Mouse (Mus musculus): ENCODE measurements around the gene Tmem207. TPM values are rescaled to one million over a fixed set of nuclear protein-coding genes. Genes with fewer than 3 reads are reported as not detected.

The Tmem207 gene
- polyA plus RNA-seq (2014; fragmentation: Nextera tagmentation; extraction: Ambion mirVana): not detected in 2 replicates

- no peak within 1 kb of the TSS for H3K4me2 ChIP-seq
Observed at GRCm38 (mm10) chr16:26526669-26527068, at the start of gene Tmem207. Tmem207 (minus strand) TSS chr16:26526769.

DNA sequence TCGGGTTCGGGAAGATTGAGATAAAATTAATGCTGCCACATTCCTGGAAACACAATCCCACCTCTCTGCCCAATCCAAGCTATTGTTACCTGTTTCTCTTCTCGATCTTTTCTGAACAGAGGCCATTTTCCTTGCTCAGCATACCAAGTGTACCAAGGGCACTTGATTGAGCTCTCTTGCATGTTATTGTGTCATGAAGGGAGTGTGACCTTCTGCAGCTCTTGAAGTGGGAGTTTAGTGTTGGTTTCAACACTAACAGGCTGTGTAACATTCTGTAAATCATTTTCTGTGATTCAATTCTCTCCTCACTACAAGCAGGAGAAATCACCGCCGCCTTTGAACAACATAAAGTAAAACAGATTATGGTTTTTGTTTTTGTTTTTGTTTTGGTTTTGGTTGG, 47.6 kb upstream of the Tmem207 start:
- Histone ChIP-seq H3K9ac (ENCODE audit: low read depth, low read length) (no peak overlapping the region), H3K27me3 (ENCODE audit: control insufficient read depth, insufficient read depth, low read length) (no peaks in the 10 kb centered on the region), H3K4me2 (no peak overlapping the region), H3K36me3 (ENCODE audit: control insufficient read depth, insufficient read depth, low read length) (no peaks in the 10 kb centered on the region), H3K27ac (ENCODE audit: low read depth, low read length) (no peak overlapping the region), H3K4me3 (ENCODE audit: low read depth, low read length) (no peak overlapping the region), H3K4me1 (ENCODE audit: control insufficient read depth, insufficient read depth, low read length) (no peaks in the 10 kb centered on the region), H3K9me3 (replicated peaks; ENCODE audit: control insufficient read depth, low read length) (no peaks in the 10 kb centered on the region)
- 85% methylated on average over 5 of the region's 5 CpGs for WGBS (ENCODE audit: insufficient replicate concordance)
- no peak for ATAC-seq (replicated peaks; ENCODE audit: insufficient number of reproducible peaks, low FRiP score, low TSS enrichment)

More at GRCm38 (mm10) chr16:26526669-26527068, at the start of gene Tmem207:
- H3K4me3 ChIP-seq (ENCODE audit: low read depth, low read length): no peak within 1 kb of the TSS
- no peak within 1 kb of the TSS for H3K27ac ChIP-seq (ENCODE audit: low read depth, low read length)
- 82% methylated on average over 4 of the region's 4 CpGs for WGBS (ENCODE audit: insufficient replicate concordance)
- H3K9me3 ChIP-seq (replicated peaks; ENCODE audit: control insufficient read depth, low read length): no peaks in the 10 kb centered on the region
- H3K27me3 ChIP-seq (ENCODE audit: control insufficient read depth, insufficient read depth, low read length): no peaks in the 10 kb centered on the region
- no peak within 1 kb of the TSS for H3K9ac ChIP-seq (ENCODE audit: low read depth, low read length)
- H3K36me3 ChIP-seq (ENCODE audit: control insufficient read depth, insufficient read depth, low read length): no peaks in the 10 kb centered on the region
- ATAC-seq (replicated peaks; ENCODE audit: insufficient number of reproducible peaks, low FRiP score, low TSS enrichment): no peak
- H3K4me1 ChIP-seq (ENCODE audit: control insufficient read depth, insufficient read depth, low read length): no peaks in the 10 kb centered on the region

GRCm38 (mm10) chr16:26571836-26572235, 45.3 kb upstream of the Tmem207 start:
- Histone ChIP-seq H3K4me1 (ENCODE audit: control insufficient read depth, insufficient read depth, low read length) (no peaks in the 10 kb centered on the region), H3K36me3 (ENCODE audit: control insufficient read depth, insufficient read depth, low read length) (no peaks in the 10 kb centered on the region), H3K9ac (ENCODE audit: low read depth, low read length) (no peak overlapping the region), H3K4me3 (ENCODE audit: low read depth, low read length) (no peak overlapping the region), H3K27me3 (ENCODE audit: control insufficient read depth, insufficient read depth, low read length) (no peaks in the 10 kb centered on the region), H3K9me3 (replicated peaks; ENCODE audit: control insufficient read depth, low read length) (no peaks in the 10 kb centered on the region), H3K27ac (ENCODE audit: low read depth, low read length) (no peak overlapping the region), H3K4me2 (no peak overlapping the region)
- ATAC-seq (replicated peaks; ENCODE audit: insufficient number of reproducible peaks, low FRiP score, low TSS enrichment): no peak
- 59% methylated on average over 2 of the region's 2 CpGs for WGBS (ENCODE audit: insufficient replicate concordance)

DNA sequence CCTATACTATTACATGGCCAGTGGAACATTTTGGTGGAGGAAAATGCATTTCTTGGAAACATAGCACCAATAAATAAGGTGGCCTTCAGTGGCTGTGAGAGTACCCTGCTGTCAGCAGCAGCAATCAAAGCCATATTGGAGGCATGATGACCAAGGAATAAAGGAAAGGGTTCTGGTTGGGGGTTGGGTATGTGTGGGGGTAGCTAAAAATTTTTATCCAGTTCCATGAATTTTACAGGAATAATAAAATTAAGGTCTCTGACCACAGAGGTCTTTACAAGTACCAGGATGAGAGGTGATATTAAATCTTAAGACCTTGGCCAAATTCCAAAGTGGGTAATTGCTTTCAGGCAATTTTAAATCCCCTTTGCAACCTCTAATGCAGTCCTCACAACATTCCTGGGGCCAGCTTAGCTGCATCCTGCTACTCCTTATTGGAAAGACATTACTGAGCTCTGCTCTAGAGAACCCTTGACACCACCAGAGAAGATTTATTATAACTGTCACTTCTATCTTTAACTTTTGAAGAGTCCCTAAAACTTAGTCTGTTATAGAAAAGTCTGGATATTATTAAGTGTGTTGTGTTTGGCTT, 42.9 kb upstream of the Tmem207 start:
- no peak overlapping the region for H3K9ac ChIP-seq (ENCODE audit: low read depth, low read length)
- no peak overlapping the region for H3K4me3 ChIP-seq (ENCODE audit: low read depth, low read length)
- no peak for ATAC-seq (replicated peaks; ENCODE audit: insufficient number of reproducible peaks, low FRiP score, low TSS enrichment)
- no peaks in the 10 kb centered on the region for H3K36me3 ChIP-seq (ENCODE audit: control insufficient read depth, insufficient read depth, low read length)
- H3K4me2 ChIP-seq: no peak overlapping the region
- H3K27me3 ChIP-seq (ENCODE audit: control insufficient read depth, insufficient read depth, low read length): no peaks in the 10 kb centered on the region
- no peaks in the 10 kb centered on the region for H3K9me3 ChIP-seq (replicated peaks; ENCODE audit: control insufficient read depth, low read length)
- H3K4me1 ChIP-seq (ENCODE audit: control insufficient read depth, insufficient read depth, low read length): no peaks in the 10 kb centered on the region
- no peak overlapping the region for H3K27ac ChIP-seq (ENCODE audit: low read depth, low read length)

- Histone ChIP-seq H3K9ac (ENCODE audit: low read depth, low read length) (no peak overlapping the region), H3K27me3 (ENCODE audit: control insufficient read depth, insufficient read depth, low read length) (no peaks in the 10 kb centered on the region), H3K4me3 (ENCODE audit: low read depth, low read length) (no peak overlapping the region), H3K9me3 (replicated peaks; ENCODE audit: control insufficient read depth, low read length) (no peaks in the 10 kb centered on the region), H3K4me1 (ENCODE audit: control insufficient read depth, insufficient read depth, low read length) (no peaks in the 10 kb centered on the region), H3K4me2 (no peak overlapping the region), H3K36me3 (ENCODE audit: control insufficient read depth, insufficient read depth, low read length) (no peaks in the 10 kb centered on the region), H3K27ac (ENCODE audit: low read depth, low read length) (no peak overlapping the region)
- no peak for ATAC-seq (replicated peaks; ENCODE audit: insufficient number of reproducible peaks, low FRiP score, low TSS enrichment)
- WGBS (ENCODE audit: insufficient replicate concordance): 57% methylated on average over 2 of the region's 2 CpGs
Observed at GRCm38 (mm10) chr16:26562771-26563170, 36.2 kb upstream of the Tmem207 start.

DNA sequence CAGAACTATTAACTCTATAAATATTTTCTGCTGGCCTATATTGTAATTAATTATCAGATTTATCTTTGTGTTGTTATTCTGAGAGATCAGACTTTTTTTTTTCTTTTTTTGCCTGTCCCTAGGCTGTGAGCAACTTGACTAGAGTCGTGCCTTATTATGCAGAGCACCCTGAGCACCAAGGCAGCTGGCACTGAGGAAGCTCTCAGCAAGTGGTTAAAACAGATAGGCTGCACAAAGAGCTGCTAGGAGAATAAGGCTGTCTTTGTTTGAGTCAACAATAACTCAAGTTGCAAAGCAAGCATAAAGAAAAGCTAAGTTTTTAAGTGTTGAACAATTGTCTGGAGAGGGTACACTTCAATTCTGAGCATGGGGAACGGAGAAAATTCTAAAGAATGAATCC, 35.2 kb upstream of the Tmem207 start:
- Histone ChIP-seq H3K27me3 (ENCODE audit: control insufficient read depth, insufficient read depth, low read length) (no peaks in the 10 kb centered on the region), H3K4me1 (ENCODE audit: control insufficient read depth, insufficient read depth, low read length) (no peaks in the 10 kb centered on the region), H3K9ac (ENCODE audit: low read depth, low read length) (no peak overlapping the region), H3K4me2 (no peak overlapping the region), H3K36me3 (ENCODE audit: control insufficient read depth, insufficient read depth, low read length) (no peaks in the 10 kb centered on the region), H3K4me3 (ENCODE audit: low read depth, low read length) (no peak overlapping the region), H3K27ac (ENCODE audit: low read depth, low read length) (no peak overlapping the region), H3K9me3 (replicated peaks; ENCODE audit: control insufficient read depth, low read length) (no peaks in the 10 kb centered on the region)
- 39% methylated on average over 2 of the region's 2 CpGs for WGBS (ENCODE audit: insufficient replicate concordance)
- no peak for ATAC-seq (replicated peaks; ENCODE audit: insufficient number of reproducible peaks, low FRiP score, low TSS enrichment)

- no peak overlapping the region for H3K27ac ChIP-seq (ENCODE audit: low read depth, low read length)
- H3K4me2 ChIP-seq: no peak overlapping the region
- H3K4me3 ChIP-seq (ENCODE audit: low read depth, low read length): no peak overlapping the region
- H3K27me3 ChIP-seq (ENCODE audit: control insufficient read depth, insufficient read depth, low read length): no peaks in the 10 kb centered on the region
- no peaks in the 10 kb centered on the region for H3K4me1 ChIP-seq (ENCODE audit: control insufficient read depth, insufficient read depth, low read length)
- no peak overlapping the region for H3K9ac ChIP-seq (ENCODE audit: low read depth, low read length)
- H3K36me3 ChIP-seq (ENCODE audit: control insufficient read depth, insufficient read depth, low read length): no peaks in the 10 kb centered on the region
- WGBS (ENCODE audit: insufficient replicate concordance): 62% methylated on average over 1 of the region's 1 CpGs
- ATAC-seq (replicated peaks; ENCODE audit: insufficient number of reproducible peaks, low FRiP score, low TSS enrichment): no peak
- no peaks in the 10 kb centered on the region for H3K9me3 ChIP-seq (replicated peaks; ENCODE audit: control insufficient read depth, low read length)
Observed at GRCm38 (mm10) chr16:26558797-26559196, 32.2 kb upstream of the Tmem207 start.

DNA sequence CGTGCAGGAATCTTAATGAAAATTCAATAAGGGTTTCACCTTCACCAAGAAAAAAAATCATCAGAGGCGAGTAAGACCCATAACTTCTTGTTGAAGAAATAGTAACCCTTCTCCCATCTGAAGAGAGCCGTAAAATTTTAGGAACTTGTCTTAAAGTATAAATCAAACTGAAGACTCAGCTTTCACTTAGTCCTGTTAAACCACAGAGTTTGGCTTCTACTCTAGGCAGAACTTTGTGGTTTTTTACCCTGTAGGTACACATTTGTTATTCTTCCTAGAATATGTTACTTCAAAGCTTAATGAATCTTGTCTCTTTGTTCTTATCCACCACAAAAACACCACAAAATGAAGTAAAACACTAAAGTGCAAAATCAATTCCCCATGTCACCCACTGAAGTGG, 25.7 kb upstream of the Tmem207 start:
- Histone ChIP-seq H3K9me3 (replicated peaks; ENCODE audit: control insufficient read depth, low read length) (no peaks in the 10 kb centered on the region), H3K27ac (ENCODE audit: low read depth, low read length) (no peak overlapping the region), H3K9ac (ENCODE audit: low read depth, low read length) (no peak overlapping the region), H3K27me3 (ENCODE audit: control insufficient read depth, insufficient read depth, low read length) (no peaks in the 10 kb centered on the region), H3K4me1 (ENCODE audit: control insufficient read depth, insufficient read depth, low read length) (no peaks in the 10 kb centered on the region), H3K4me3 (ENCODE audit: low read depth, low read length) (no peak overlapping the region), H3K4me2 (no peak overlapping the region), H3K36me3 (ENCODE audit: control insufficient read depth, insufficient read depth, low read length) (no peaks in the 10 kb centered on the region)
- ATAC-seq (replicated peaks; ENCODE audit: insufficient number of reproducible peaks, low FRiP score, low TSS enrichment): no peak
- WGBS (ENCODE audit: insufficient replicate concordance): 82% methylated on average over 3 of the region's 3 CpGs

DNA sequence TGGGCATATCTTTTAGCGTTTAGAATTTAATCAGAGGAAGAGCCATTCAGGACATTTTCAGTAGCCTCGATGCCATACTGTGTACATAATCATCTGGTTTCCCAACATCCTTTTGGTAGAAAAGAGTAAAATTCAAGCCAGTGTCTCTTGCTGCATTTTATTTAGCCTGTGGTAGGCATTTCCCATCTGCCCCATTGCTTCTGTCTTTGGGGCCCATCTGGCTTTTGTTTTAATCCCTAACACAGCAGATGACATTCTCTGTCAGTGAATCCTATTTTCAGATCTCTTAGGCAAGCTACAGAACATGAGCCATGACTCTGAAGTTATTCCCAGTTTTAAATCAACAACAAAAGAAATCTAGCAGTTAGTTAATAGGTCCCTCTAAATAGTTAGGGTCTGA, 22.7 kb upstream of the Tmem207 start:
- Histone ChIP-seq H3K27me3 (ENCODE audit: control insufficient read depth, insufficient read depth, low read length) (no peaks in the 10 kb centered on the region), H3K36me3 (ENCODE audit: control insufficient read depth, insufficient read depth, low read length) (no peaks in the 10 kb centered on the region), H3K4me1 (ENCODE audit: control insufficient read depth, insufficient read depth, low read length) (no peaks in the 10 kb centered on the region), H3K4me3 (ENCODE audit: low read depth, low read length) (no peak overlapping the region), H3K9ac (ENCODE audit: low read depth, low read length) (no peak overlapping the region), H3K9me3 (replicated peaks; ENCODE audit: control insufficient read depth, low read length) (no peaks in the 10 kb centered on the region), H3K27ac (ENCODE audit: low read depth, low read length) (no peak overlapping the region), H3K4me2 (no peak overlapping the region)
- WGBS (ENCODE audit: insufficient replicate concordance): 73% methylated on average over 2 of the region's 2 CpGs
- ATAC-seq (replicated peaks; ENCODE audit: insufficient number of reproducible peaks, low FRiP score, low TSS enrichment): no peak

Data from heart, embryonic 11.5 days (tissue).